Mouse (Mus musculus) lung, postnatal 4 days (tissue): Measurements from ENCODE around the gene Mthfs.
"Not testable (repeated sequence)": the region's sequence is repeated elsewhere in the genome, so short reads cannot be mapped to it uniquely, and the experiment has no call there.

Experiments used
- DNase-seq, 2 experiments: peaks; one replicate each; pipeline ENCODE4 v3.0.0; 2021

Mthfs gene

DNA sequence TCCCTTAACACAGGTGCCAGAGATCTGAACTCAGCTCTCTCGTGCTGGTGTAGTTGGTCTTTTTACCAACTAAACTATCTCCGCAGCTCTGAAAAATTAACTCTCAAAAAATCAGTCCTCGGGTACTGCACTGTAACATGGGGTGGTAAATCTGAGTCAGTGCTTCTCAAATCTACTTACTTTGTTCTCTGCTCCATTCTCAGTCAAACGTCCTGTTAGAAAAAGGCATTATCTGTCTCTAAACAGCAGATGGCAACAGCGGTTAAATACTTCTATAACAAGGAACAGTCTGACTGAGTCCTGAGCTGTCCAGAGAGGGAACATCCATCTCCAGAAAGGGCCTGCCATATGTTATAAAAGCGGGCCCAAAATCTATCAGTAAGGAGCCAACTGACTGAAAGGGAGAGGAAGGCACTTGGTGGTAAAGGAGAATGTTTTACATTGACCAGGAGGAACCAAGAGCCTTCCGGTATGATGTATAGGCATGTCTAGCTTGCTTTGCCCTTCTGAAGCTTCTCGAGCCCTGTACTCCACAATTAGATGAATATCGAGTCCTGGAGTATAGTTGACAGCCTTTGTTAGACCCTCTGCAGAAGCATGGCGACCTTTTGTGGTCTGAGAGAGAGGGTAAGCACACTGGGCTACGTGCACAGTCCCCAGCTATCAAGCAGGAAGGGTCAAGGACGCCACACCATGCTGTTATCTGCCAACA is at the start of gene Mthfs:
Mthfs (plus strand) TSS at position 324 of the 712 bp plus-strand sequence.
- DNase-seq: not testable (repeated sequence)

DNA sequence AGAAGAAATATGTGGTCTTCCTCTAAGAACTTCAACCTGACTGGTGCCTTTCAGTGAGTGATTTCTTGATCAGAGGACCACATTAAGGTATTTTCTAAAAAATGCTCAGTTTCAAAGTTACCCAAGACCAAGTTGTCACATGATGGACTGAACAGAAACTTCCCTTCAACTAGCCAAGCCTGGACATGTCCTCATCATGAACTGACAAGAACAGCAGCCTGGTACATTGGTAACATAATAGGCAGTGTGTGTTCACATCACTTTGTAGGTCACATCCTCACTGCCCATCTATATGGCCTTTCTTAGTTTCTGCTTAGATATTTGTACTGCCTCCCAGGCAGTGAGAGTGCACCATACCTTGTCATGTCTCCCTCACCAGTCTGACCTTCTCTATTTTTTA is 37.9 kb upstream of the Mthfs start:
- not testable (repeated sequence) for DNase-seq

DNA sequence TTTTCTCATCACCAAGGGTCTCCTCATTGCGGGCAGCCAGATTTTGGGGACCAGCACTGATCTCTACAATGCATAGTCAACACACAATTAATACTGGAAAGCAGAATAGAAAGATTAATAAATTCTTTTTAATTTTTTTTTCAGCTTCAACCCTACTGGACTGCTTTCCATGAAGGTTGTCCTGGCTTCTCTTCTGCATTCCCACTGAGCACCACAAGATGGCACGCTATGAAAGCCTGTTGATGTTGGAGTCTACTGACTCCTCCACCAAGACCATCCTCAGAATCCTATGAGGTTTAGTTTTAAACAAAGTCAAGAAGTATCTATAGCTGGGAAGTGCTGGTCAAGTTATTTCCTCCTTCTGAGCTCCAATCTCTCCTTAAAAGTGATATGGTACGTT is 31.6 kb upstream of the Mthfs start:
- peak; percentile 64 to 89 for DNase-seq

- not testable (repeated sequence) for DNase-seq
Measured at GRCm38 (mm10) chr9:89179469-89179868, 31.0 kb upstream of the Mthfs start.

DNA sequence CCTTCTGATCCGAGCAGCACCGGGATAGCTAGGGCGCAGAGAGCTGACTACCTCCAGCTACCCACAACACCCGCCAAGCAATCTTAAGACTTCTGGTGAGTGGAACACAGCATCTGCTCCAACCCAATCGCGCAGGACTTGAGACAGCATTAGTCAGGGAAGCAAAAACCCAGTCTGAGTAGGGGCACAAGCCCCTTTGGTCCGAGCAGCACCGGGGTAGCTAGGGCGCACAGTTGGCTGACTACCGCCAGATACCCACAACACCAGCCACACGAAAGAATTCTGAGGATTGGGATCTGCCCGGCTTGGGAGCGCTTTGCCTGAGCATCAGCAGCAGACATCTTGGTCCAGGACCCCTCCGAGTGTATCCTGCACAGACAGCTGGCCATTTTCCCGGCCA is 23.5 kb upstream of the Mthfs start:
- not testable (repeated sequence) for DNase-seq

DNA sequence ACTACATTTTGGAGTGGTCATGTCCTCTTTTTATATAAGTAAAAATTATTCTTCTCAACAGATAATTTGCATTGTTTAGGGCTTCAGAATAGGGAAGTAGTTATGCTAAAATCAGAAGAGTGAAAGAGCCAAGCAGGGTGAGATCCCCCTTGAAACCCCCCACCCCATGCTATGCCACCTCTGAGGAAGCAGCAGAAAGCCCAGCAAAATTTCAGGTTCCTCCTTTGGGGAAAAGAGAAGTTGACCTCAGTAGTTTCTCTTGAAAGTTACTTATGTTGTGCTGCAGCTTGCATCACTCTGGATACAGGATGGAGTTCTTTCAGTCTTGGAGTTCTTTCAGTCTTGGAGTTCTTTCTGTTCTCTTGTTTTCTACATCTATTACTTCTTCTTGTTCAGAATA is 15.0 kb upstream of the Mthfs start:
- not testable (repeated sequence) for DNase-seq

GRCm38 (mm10) chr9:89197509-89197908 is 13.0 kb upstream of the Mthfs start:
- peak; percentile 71 to 77 for DNase-seq

DNA sequence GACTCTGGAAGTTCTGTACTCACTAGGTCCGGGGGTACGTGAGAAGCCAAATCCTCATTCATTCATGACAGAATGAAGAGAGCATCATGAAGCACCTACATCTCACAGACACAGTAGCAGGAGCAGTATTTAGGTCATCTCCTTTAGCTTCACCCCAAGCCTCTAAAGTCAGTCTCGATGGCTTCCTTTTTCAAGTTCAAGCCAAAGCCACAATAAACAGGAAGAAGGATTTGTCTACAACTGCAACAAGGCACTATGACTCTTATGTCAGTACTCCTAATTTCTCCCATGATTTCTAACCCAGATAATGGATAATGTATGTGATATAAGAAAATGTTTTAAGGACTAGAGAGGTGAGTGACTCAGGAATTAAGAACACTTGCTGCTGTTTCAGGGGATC is 12.1 kb upstream of the Mthfs start:
- not testable (repeated sequence) for DNase-seq

DNA sequence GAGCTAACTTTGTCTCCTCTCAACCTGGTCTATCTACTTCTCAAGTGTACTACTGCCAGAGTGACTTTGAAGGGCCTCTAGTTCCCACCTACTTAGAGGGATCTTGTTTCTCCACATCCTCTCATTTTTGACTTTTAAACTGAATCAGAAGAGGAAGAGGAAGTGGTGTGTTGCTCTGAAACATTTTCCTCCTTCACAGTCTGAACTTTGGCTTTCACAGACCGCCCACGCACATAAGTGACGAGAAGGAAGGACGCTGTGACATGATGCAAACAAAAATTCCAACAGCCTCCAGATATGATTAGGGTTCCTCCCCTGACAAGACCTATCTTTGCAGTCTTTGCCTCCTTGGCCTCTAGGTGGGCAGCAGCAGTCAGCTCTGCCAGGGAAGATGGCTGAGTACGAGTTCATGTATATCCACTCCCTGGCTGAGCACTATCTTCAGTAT is 11.5 kb upstream of the Mthfs start, which contains the start of the genes Bcl2a1b and Gm29094:
Bcl2a1b (plus strand) TSS at position 241 of the 448 bp plus-strand sequence.
Gm29094 (plus strand) TSS at position 411 of the 448 bp plus-strand sequence.
- peak; percentile 62 to 69 for DNase-seq

- not testable (repeated sequence) for DNase-seq
Measured at GRCm38 (mm10) chr9:89202256-89202655, 8.2 kb upstream of the Mthfs start.

DNA sequence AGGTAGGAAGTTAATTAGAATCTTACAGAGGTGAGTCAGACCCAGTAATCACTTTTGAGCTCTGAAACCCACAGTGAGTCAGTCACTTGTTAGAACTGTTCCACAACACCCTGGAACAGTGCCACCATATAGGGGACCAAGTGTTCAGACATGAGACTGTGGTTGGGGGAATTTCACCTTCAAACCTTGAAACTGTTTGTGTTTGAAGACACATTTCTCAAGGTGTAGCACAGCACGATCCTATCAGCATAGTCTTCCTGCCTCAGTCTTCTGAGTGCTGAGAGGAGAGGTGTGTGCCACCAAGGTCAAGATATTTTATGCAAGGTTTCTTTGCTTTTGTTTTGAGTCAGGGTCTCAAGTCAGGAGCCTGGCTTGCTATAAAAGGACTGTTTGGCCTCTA is 1.5 kb upstream of the Mthfs start:
- DNase-seq: not testable (repeated sequence)

GRCm38 (mm10) chr9:89211065-89211858 is 786 bp downstream of the Mthfs start:
- DNase-seq: peak; percentile 88 to 92

DNA sequence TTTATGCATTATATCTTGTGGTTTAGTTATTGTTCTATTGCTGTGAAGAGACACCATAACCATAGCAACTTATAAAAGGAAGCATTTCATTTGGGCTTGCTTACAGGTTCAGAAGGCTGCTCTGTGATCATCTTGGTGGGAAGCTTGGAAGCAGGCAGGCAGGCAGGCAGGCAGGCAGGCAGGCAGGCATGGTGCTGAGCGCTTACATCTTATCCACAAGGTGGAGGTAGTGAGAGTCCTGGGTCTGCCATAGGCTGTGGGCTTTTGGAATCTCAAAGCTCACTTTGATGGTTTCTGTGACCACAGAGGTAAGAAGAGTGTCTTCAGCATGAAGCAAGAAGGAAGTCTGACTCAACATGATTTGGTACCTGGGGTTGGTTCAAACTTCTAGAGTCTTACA is 2.0 kb downstream of the Mthfs start:
- peak; percentile 48 to 70 for DNase-seq

GRCm38 (mm10) chr9:89218174-89218573 is 7.7 kb downstream of the Mthfs start:
- not testable (repeated sequence) for DNase-seq

DNA sequence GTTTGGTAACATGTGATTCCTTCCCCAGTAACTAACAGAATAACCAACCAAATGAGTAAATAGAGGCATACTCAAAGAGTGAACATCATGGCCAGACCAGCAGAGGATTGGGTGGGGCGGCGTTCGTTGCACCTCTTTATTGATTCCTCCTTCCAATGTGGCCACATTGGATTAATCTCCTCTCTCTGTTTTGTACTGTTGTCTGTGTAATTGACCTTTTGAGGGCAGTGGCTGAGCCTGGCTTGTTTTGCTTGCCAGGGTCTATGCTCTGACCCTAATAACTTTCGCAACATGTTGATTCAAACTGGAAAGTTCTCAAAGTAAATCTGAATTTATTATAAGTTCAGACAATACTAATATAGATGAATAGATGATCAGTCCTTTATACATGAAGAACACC is 9.2 kb downstream of the Mthfs start:
- DNase-seq: not testable (repeated sequence)

DNA sequence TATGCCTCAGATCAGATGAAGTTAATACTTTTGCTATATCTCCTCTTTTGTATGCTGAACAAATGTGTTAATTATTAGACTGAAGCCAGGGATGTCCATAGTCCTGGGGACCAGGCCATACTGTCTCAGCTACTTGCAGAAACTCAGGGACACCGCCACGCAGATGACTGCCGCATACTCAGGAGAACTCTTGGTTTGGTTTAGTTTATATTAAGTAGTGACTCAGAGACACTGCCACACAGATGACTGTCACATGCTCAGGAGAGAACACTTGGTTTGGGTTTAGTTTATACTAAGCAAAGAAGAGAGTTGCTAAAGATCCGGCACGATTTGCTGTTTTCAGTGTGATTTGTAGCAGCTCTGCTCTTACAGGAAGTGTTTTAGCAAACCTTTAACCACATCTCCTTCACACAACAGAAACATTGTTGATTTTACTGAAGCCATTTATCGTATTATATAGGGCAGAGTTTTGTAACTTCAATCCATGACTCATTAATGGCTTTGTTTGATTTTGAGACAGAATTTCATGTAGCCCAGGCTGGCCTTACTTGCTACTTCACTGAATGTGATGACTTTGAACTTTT is 10.3 kb downstream of the Mthfs start:
- DNase-seq: not testable (repeated sequence)

- DNase-seq: no peak
Measured at GRCm38 (mm10) chr9:89226071-89226470, 15.6 kb downstream of the Mthfs start.

GRCm38 (mm10) chr9:89228122-89228521 is 17.6 kb downstream of the Mthfs start:
- DNase-seq: no peak

GRCm38 (mm10) chr9:89230897-89231497 is 20.5 kb downstream of the Mthfs start:
- peak in 1 of 2 experiments; percentile 37 for DNase-seq

- DNase-seq: not testable (repeated sequence)
Measured at GRCm38 (mm10) chr9:89237131-89237530, 26.7 kb downstream of the Mthfs start.

GRCm38 (mm10) chr9:89238976-89239505 is 28.6 kb downstream of the Mthfs start:
- not testable (repeated sequence) for DNase-seq

GRCm38 (mm10) chr9:89240516-89241019 is 30.1 kb downstream of the Mthfs start:
- DNase-seq: not testable (repeated sequence)
